Mouse (Mus musculus) hindbrain, embryonic 14.5 days (tissue): ENCODE results near the gene Mcm2. TPM values are rescaled to one million over a fixed set of nuclear protein-coding genes. Genes with fewer than 3 reads are reported as not detected.
A peak's percentile ranks its signal among the peaks of the same experiment; 100 is the strongest.

Source experiments
- ATAC-seq: fragments of 200-750 bp; cut with Nextera tagmentation; 2 replicates; pipeline ENCODE4 v1.8.0; 2017; ENCODE audit warnings: moderate number of reproducible peaks, mild to moderate bottlenecking, moderate TSS enrichment, moderate library complexity; ENCODE audit not compliant: low FRiP score
- DNase-seq: peaks from one replicate; pipeline ENCODE4 v3.0.0-alpha.2; 2015; ENCODE audit warnings: low spot score
- H3K27ac ChIP-seq: fragments of 300-500 bp; sonication (generic); 2 replicates; pipeline ENCODE4 v1.5.1; 2014; ENCODE audit warnings: mild to moderate bottlenecking, moderate library complexity
- H3K27me3 ChIP-seq: fragments of 300-500 bp; sonication (generic); 2 replicates; pipeline ENCODE4 v1.6.1; 2014; ENCODE audit warnings: mild to moderate bottlenecking, low read length, mixed read lengths; ENCODE audit not compliant: control insufficient read depth, insufficient read depth
- H3K36me3 ChIP-seq: fragments of 300-500 bp; sonication (generic); replicated peaks from 2 replicates; pipeline ENCODE4 v1.6.1; 2014; ENCODE audit not compliant: control insufficient read depth, insufficient read depth
- H3K4me1 ChIP-seq: fragments of 300-500 bp; sonication (generic); replicated peaks from 2 replicates; pipeline ENCODE4 v1.6.1; 2014; ENCODE audit warnings: antibody characterized with exemption, low read length, mixed read lengths; ENCODE audit not compliant: control insufficient read depth, insufficient read depth
- H3K4me2 ChIP-seq: fragments of 300-500 bp; sonication (generic); replicated peaks from 2 replicates; pipeline ENCODE4 v1.6.1; 2014; ENCODE audit warnings: mild to moderate bottlenecking, moderate library complexity
- H3K4me3 ChIP-seq: fragments of 300-500 bp; sonication (generic); replicated peaks from 2 replicates; pipeline ENCODE4 v1.5.1; 2014; ENCODE audit warnings: mild to moderate bottlenecking, low read length
- H3K9ac ChIP-seq: fragments of 300-500 bp; sonication (generic); 2 replicates; pipeline ENCODE4 v1.6.1; 2014
- H3K9me3 ChIP-seq: fragments of 300-500 bp; sonication (generic); 2 replicates; pipeline ENCODE4 v1.6.1; 2016; ENCODE audit warnings: low read length; ENCODE audit not compliant: control insufficient read depth
- WGBS: fragments of 180-500 bp; shearing (Covaris S2); extraction: QIAGEN DNeasy Blood & Tissue Kit; methylation state at CpG from one replicate; pipeline ENCODE4 v1.1.7; 2014; 5-methylcytosine and 5-hydroxymethylcytosine counted together
- polyA plus RNA-seq: library from polyadenylated mRNA; unstranded; fragments of >200 nt; fragmentation: Nextera tagmentation; extraction: Ambion mirVana; gene quantifications from 2 replicates; pipeline ENCODE4 v1.2.1, GENCODE M21; 2014

Gene Mcm2
- polyA plus RNA-seq, 1 experiment from 2014 or later = 27.0 TPM

DNA sequence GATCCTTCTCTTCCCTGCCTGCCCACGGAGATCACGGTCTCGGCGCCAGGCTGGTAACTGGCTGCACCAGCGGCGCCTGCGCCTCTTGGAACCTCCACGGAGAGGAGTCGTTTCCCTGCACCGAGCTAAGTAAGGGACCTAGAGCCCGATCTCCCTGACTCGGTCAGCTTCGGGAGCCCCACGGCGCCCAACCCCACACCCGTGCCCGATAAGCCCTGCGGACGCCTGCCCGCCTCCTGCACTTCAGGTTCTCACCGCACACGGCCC lies 57.1 kb downstream of the Mcm2 start:
- ATAC-seq = no peak; the same call in 1 of the 2 replicates
- Histone ChIP-seq H3K4me1 (peaks cover 11% of the 10 kb centered on the region), H3K27me3 (no peaks in the 10 kb centered on the region), H3K9me3 (no peaks in the 10 kb centered on the region), H3K4me2 (peak overlapping the region; percentile 80), H3K36me3 (peaks cover 62% of the 10 kb centered on the region), H3K27ac (peak overlapping the region; percentile 84), H3K4me3 (peak overlapping the region; percentile 77), H3K9ac (peak overlapping the region; percentile 84)
- WGBS = under 1% methylated on average over 22 of the region's 22 CpGs
- DNase-seq = no peak

DNA sequence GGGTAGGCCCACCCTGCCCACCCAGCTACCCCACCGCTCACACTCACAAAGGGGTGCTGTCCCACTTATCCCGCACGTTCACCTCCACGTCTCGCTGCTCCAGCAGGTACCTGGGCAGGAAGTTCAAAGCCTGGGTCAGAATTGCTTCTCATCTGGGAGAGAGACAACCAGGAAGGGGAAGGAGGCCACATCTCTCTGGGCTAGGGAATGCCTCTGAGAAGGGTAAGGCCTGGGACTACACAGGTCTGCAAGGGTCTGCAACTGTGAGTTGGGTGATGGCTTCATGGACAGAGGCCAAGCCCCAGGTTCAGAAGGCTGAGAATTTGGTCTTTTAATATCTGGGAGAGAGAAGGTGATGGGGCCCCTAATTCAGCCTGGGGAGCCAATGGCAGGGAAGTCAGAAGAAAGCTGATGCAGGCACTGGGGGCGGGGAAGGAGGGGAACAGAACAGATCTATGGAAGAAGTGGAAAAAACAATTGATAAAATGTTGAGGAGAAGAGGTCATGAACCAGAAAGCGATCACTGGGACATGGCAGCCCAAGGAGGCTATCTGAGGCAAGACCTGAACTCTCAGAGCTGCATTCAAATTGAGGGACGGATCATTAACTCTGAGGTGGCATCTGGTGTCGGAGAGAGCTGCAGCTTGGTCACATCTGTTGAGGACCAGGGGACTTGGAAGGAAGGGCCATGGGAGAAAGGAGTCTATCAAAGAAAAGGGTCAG lies 57.6 kb downstream of the Mcm2 start:
- peaks cover 11% of the 10 kb centered on the region for H3K4me1 ChIP-seq
- H3K9ac ChIP-seq = peak overlapping the region; percentile 84
- H3K27ac ChIP-seq = peak overlapping the region; percentile 84
- H3K27me3 ChIP-seq = no peaks in the 10 kb centered on the region
- H3K36me3 ChIP-seq = peaks cover 62% of the 10 kb centered on the region
- 54% methylated on average over 9 of the region's 9 CpGs for WGBS
- no peaks in the 10 kb centered on the region for H3K9me3 ChIP-seq
- ATAC-seq (no peak), DNase-seq (no peak)
- H3K4me2 ChIP-seq = peak overlapping the region; percentile 80
- peak overlapping the region; percentile 77 for H3K4me3 ChIP-seq

DNA sequence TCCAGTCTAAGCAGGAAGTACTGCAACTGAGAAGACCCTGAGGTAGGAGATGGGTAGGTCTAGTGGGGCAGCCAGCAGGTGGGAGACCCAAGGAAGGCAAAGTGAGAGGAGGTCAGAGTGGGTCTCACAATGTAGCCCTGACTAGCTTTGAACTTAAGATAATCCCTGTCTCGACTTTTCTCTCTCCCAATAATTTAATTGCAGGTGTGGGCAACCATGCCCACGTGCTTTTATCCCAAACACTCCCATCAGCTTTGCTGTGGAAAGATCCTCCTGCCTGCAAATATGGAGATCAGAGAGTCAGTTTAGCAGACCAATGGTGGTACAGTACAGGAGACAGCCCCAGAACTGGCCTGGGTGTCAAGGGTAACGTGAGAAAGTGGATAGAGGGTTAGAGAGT lies 58.4 kb downstream of the Mcm2 start:
- H3K27ac ChIP-seq = no peak overlapping the region
- no peaks in the 10 kb centered on the region for H3K27me3 ChIP-seq
- H3K4me2 ChIP-seq = peak overlapping the region; percentile 80
- H3K36me3 ChIP-seq = peaks cover 60% of the 10 kb centered on the region
- DNase-seq (no peak), ATAC-seq (no peak)
- H3K4me3 ChIP-seq = no peak overlapping the region
- H3K9ac ChIP-seq = no peak overlapping the region
- 79% methylated on average over 3 of the region's 3 CpGs for WGBS
- peaks cover 11% of the 10 kb centered on the region for H3K4me1 ChIP-seq
- no peaks in the 10 kb centered on the region for H3K9me3 ChIP-seq

DNA sequence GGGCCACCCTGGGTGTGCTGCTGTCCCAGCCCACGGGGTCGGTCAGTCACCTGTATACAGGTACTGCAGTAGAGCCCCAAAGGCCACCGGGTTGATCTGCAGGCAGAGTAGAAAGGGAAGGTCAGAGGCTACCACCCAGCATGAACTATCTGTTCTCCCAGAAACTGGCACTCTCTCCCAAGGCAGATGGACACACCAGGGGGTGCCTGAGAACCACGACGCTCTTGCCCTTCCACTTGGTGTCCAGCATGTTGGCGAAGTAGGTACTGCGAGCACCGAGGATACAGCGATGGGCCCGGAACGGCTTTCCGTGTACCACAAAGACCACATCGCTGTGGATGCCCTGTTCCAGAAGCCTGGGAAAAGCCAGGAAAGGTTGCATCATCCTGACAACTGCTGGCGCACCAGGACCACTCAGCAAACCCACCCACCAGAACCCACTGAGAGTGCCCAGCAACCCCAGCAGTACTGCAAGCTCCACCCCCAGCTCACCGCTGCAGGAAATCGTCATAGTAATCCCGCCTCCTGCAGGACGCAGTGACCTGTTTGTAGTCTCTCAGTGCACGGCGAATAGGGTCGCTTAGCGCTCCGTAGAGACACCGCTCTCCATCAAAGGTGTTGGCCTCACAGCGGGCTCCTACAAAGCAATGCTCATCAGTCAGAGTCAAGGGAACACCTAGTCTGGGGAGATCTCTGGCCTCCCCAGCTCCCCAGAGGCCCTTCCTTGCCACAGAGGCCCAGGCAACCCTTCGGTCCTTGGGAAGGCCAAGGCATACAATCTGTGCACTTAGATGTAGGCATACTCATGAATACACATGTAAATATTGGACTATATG lies 59.2 kb downstream of the Mcm2 start:
- 85% methylated on average over 26 of the region's 26 CpGs for WGBS
- ATAC-seq (no peak), DNase-seq (no peak)
- Histone ChIP-seq H3K27me3 (no peaks in the 10 kb centered on the region), H3K9ac (no peak overlapping the region), H3K4me3 (no peak overlapping the region), H3K4me1 (peaks cover 11% of the 10 kb centered on the region), H3K27ac (no peak overlapping the region), H3K36me3 (peaks cover 54% of the 10 kb centered on the region), H3K4me2 (no peak overlapping the region), H3K9me3 (no peaks in the 10 kb centered on the region)

DNA sequence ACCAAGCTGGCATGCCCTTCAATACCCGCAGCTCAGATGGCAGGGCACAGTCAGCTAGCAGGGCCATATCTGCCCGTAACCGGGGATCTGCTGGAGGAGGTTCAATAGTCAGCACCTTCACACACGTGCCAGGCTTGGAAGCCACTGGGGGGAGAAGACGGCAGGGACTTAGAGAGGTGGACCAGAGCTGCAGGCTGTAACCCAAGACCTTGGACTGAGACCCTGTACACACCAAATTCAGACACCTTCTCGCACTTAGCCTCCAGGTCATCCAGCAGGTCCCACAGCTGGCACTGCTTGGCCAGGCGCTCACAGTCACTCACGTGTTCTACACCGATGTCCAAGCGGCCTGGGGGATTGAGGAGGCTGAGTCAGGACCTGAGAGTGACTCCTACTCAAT lies 60.0 kb downstream of the Mcm2 start:
- Histone ChIP-seq H3K9me3 (no peaks in the 10 kb centered on the region), H3K4me2 (no peak overlapping the region), H3K27me3 (no peaks in the 10 kb centered on the region), H3K27ac (no peak overlapping the region), H3K4me1 (peaks cover 11% of the 10 kb centered on the region), H3K9ac (no peak overlapping the region), H3K4me3 (no peak overlapping the region), H3K36me3 (peaks cover 47% of the 10 kb centered on the region)
- no peak for DNase-seq
- ATAC-seq = no peak
- WGBS = 96% methylated on average over 10 of the region's 10 CpGs

DNA sequence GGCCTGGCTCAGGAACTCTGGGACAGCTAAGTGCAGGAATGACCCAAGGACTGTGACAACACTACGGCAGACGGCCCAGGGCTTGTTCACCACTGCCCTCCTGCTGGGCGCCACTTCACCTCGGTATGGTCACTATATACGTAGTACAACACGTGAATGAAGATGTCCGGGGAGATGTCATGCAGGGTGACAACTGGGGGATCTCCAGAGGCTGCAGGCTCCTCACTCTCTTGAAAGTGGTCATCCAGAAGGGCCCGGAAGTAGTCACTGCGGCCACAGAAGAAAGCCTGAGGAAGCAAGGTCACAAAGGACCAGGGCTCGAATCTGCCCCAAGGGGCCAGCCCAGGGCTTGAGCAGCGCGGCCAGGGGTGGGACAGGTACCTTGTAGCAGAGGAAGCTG lies 60.6 kb downstream of the Mcm2 start:
- no peak for DNase-seq
- Histone ChIP-seq H3K9me3 (no peaks in the 10 kb centered on the region), H3K9ac (no peak overlapping the region), H3K27me3 (no peaks in the 10 kb centered on the region), H3K4me2 (no peak overlapping the region), H3K4me1 (peaks cover 11% of the 10 kb centered on the region), H3K4me3 (no peak overlapping the region), H3K36me3 (peaks cover 44% of the 10 kb centered on the region), H3K27ac (no peak overlapping the region)
- 91% methylated on average over 12 of the region's 12 CpGs for WGBS
- ATAC-seq = no peak

DNA sequence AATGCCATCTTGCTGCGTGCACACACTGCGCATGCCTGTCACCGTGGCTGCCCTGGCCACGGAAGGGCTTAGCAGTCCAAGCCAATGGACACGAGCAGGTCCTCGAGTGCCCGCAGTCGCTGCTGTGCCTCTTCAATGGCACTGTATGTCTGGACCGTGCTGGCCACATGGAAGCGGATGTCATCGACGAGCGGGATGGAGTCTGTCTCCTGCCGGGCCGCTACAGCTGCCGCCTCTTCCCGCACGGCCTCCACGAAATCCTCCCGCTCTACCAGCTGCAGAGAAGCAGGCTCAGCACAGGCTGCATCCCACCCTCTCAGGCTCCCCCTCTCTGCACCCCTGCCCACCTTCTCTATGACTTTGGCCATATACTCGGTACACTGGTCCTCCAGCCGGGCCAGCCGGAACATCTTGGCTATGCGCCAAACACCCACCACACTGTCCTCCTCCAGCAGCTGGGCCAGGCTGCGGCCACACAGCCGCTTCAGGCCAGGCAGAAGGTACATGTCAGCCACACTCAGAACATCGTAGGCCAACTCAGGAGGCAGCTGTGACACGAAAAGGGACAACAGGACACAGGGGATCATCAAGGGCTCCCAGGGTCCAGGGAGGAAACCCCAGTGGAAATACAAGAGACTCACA lies 62.3 kb downstream of the Mcm2 start:
- Histone ChIP-seq H3K36me3 (peaks cover 44% of the 10 kb centered on the region), H3K27me3 (no peaks in the 10 kb centered on the region), H3K9ac (no peak overlapping the region; the same call in 1 of the 2 replicates), H3K4me3 (no peak overlapping the region), H3K9me3 (no peaks in the 10 kb centered on the region), H3K4me2 (no peak overlapping the region), H3K4me1 (peaks cover 12% of the 10 kb centered on the region), H3K27ac (no peak overlapping the region)
- 84% methylated on average over 28 of the region's 28 CpGs for WGBS
- no peak for DNase-seq
- ATAC-seq = no peak

DNA sequence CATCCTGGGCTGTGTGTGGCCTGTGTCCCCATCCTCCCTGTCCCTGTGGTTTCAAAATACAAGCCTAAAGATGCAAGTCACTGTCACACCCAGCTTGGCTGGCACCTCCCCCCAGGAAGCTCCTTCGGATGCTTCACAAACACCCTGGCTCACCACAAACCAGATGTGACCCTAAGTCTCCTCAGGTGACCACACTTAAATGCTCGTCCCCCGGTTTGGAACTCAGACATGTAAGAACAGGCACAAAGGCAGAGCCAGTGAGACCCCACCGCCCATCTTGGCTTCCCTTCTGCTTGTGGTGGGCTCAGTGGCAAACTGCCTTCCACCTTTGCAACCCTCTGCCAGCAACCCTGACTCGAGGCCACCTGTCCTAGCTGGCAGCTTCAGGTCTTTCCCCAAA lies 63.5 kb downstream of the Mcm2 start:
- H3K4me2 ChIP-seq = no peak overlapping the region
- DNase-seq (no peak), ATAC-seq (no peak)
- H3K4me3 ChIP-seq = no peak overlapping the region
- H3K27me3 ChIP-seq = no peaks in the 10 kb centered on the region
- no peak overlapping the region for H3K9ac ChIP-seq
- no peaks in the 10 kb centered on the region for H3K9me3 ChIP-seq
- peaks cover 44% of the 10 kb centered on the region for H3K36me3 ChIP-seq
- H3K4me1 ChIP-seq = 0 out of 2 replicates have a peak, but pooled peaks cover 4% of the 10 kb centered on the region
- H3K27ac ChIP-seq = no peak overlapping the region
- 85% methylated on average over 5 of the region's 5 CpGs for WGBS
